Mouse (Mus musculus) megakaryocyte-erythroid progenitor cell, adult 5-6 weeks (primary cell): ENCODE measurements around the gene Tmem52. TPM values are rescaled to one million over a fixed set of nuclear protein-coding genes. Genes with fewer than 3 reads are reported as not detected.

ENCODE experiments used
- ATAC-seq: replicated peaks from 2 replicates; pipeline ENCODE4 v1.8.0; 2016; ENCODE audit warnings: mild to moderate bottlenecking, inconsistent platforms; ENCODE audit not compliant: severe bottlenecking, poor library complexity, low FRiP score, low TSS enrichment
- total RNA-seq, 2 experiments: library from RNA; stranded (forward) in 1 of 2; stranded (reverse) in 1 of 2; fragments of 200-1000, 215-1000 nt in 1 of 2; fragments of >200 nt in 1 of 2; fragmentation: Nextera tagmentation in 1 of 2; gene quantifications; 2 replicates each; pipeline ENCODE4 v1.2.3; 2014 to 2017

The Tmem52 gene
- total RNA-seq, 2 experiments from 2014 or later, result not detected

DNA sequence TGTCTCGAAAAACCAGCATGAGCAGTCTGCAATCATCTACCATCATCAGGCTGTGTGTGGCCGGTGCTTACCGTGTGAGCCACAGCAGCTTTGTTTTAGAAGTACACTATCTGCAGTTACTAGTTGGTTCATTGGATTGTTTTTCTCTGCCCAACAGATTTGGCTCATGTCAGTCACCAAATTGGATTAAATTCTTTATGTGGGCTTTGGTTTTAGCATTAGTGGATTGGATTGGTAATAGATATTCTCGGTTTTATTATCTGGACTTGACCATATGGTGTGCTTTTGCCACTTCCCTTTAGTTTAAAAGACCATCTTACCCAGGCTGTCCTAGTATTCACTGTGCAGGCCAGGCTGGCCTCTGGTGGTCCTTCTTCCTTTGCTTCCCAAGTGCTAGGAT, 26.0 kb downstream of the Tmem52 start:
- ATAC-seq, result no peak

DNA sequence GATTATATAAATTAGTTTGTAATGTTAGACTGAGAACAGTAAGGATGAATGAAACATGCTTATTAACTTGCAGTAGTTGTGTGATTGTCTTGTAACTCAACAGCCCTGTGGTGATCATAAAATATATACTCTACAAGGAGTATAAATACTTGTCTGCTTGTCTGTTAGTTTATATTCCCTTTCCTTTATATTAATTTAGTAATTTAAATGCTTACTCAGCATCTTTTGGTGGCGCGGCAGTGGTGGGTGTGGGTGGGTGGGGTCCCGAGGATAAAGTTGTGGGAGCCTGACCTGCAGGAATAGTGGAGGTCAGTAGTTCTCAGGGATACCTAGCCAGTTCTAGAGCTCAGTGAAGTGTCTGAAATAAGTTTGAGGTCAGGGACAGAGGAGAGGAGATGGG, 29.0 kb downstream of the Tmem52 start:
- no peak for ATAC-seq

DNA sequence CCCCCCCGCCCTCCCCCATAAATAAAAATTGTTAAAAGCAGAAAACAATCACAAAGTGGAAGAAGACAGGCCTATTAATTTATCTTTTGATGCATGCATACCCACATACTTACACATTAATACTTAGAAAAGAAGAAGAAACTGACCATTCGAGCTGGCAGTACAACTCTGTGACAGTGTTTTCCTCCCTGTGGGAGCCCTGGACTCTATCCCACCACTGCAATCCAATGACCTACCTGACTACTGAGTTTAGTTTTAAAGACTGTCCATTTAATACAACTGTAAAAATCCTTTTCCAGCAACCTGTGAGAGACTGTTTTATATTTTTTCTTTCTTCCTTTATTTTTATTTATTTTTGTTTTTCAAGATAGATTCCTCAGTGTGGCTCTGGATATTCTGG, 32.2 kb downstream of the Tmem52 start:
- no peak for ATAC-seq

DNA sequence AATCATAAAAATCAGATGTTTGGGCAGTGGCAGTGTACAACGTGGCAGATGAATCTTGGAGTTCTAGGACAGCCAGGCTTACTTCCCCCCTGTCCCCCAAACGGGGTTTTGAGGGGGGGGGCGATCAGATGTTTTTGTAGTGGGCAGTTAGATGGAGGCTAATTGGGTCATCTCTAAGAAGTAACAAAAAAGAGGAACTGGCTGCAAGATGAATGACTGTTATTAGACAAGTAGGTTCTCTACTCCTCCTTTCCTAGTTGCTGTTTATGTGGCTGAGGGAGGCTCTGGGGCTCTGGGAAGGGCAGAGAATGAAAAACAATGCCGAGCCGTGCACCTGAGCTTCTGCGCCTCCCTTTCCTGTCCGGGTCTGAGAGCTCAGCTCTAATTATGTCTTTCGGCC, 36.2 kb downstream of the Tmem52 start:
- ATAC-seq, result no peak

DNA sequence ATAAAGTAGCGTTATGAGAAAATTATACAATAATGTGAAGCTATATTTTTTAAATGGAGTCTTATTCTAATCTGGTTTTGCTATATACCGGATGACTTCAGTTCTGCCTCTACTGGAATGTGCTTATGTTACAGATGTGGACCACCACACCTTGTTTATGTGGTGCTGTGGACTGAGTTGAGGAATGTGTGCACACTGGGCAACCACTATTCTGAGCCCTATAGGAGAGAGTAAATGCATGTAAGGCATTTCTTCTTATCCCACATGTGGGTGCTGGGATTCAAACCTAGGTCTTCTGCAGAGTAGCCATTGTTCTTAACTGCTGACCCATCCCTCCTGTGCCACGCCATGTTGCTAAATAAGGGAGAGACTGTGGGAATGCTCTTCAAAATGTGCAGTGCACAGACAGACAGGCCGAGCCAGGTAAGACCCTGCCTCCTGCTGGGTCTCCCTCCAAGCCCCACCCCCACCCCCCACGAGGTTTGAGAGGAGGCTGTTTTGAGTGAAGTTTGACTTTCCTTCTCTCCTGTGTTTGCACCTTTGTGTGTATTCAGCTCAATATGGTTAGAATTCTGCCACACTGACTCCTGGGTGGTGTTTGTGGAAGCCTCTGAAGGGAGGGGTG, 36.9 kb downstream of the Tmem52 start:
- no peak for ATAC-seq

DNA sequence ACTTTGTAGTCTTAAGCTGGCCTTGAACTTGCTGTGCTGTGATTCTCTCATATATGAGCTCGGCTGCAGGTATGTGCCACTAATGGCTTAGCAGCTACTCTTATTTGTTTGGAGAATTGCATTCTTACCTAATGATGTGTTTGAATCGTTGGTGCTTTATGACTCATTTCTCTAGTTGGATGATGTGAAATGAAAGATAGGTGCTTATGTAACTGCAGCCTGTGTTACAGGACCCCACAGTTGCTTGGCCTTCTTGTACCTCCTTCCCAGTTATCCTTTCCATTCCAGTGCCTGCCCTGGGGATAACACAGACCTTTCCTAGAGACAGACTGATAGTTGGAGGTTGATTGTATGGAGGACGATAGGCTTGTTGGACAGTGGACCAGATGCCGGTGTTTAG, 39.7 kb downstream of the Tmem52 start:
- no peak for ATAC-seq

DNA sequence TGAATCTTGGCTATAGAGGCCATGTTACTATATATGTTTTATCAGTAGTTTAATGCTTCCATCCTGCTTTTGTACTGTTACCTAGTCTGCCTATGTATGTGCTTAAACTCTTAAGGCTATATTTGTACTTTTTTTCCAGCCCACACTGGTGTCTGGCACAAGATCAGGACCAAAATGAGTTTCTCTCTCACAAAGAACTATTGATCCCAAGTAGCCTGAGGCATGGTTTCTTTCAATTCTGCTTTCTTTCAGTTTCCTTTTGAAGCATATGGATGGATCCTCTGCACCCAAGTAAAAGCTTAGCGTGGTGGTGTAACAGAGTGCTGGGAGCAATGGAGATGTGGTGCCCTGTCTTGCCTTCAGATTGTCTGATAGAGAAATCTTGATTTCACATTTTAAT, 42.1 kb downstream of the Tmem52 start:
- ATAC-seq, result no peak

DNA sequence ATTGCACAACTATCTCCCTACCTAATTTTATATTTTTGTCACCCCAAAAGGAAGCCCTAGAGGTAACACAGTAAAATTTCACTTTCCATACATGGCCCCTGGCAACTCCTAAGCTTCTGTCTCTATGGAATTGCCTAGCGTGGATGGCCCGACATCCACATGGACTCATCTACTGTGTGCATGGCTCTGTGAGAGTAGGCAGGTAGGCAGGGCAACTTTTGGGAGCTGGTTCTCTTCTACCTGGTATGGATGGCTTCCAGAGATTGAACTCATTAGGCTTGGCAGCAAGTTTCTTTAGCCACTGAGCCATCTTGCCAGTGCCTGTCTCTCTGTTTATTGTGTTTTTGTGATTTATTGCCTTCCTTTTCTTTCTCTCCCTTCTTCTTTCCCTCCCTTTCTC, 45.9 kb downstream of the Tmem52 start:
- ATAC-seq, result no peak

DNA sequence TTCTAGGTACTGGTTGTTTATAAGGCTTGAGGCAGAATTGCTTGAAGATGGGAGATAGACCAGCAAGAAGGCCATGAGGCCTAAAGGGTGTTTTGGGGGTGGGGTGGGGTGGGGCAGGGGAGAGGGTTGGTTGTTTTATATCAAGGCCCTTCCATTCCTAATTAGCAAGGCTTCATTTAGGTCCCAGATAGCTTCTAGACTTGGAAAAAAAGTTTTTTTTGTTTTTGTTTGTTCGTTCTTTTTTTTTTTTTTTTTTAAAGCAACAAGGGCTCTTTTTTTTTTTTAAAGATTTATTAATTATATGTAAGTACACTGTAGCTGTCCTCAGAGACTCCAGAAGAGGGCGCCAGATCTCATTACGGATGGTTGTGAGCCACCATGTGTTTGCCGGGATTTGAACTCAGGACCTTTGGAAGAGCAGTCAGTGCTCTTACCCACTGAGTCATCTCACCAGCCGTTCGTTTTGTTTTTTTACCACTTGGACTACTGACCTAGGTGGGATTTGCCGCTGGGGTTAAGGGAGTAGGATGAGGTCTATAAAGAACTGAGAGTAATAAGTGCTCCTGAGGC, 49.1 kb downstream of the Tmem52 start:
- ATAC-seq, result no peak

Other genes with a start within 250 kb of the Tmem52 start
- gene Ski, start 246.5 kb upstream of the Tmem52 start, total RNA-seq (2014; fragmentation: Nextera tagmentation), result 16.3 and 16.4 TPM in 2 replicates
- 6.7 and 7.7 TPM in 2 replicates for gene Ski, start 246.5 kb upstream of the Tmem52 start, total RNA-seq (2017)
- gene Faap20, start 219.3 kb upstream of the Tmem52 start, total RNA-seq (2014; fragmentation: Nextera tagmentation), result 25.6 and 41.4 TPM in 2 replicates
- 16.8 and 17.0 TPM in 2 replicates for gene Faap20, start 219.3 kb upstream of the Tmem52 start, total RNA-seq (2017)
- gene Prkcz, start 107.8 kb upstream of the Tmem52 start, total RNA-seq (2014; fragmentation: Nextera tagmentation), result not detected in 2 replicates
- not detected in 2 replicates for gene Prkcz, start 107.8 kb upstream of the Tmem52 start, total RNA-seq (2017)
- 0.20 TPM in 1 of 2 replicates, not detected in the other for gene Gabrd, start 71.0 kb upstream of the Tmem52 start, total RNA-seq (2014; fragmentation: Nextera tagmentation)
- not detected in 2 replicates for gene Gabrd, start 71.0 kb upstream of the Tmem52 start, total RNA-seq (2017)
- 2.9 TPM in 1 of 2 replicates, not detected in the other for gene Cfap74, start 59.9 kb upstream of the Tmem52 start, total RNA-seq (2014; fragmentation: Nextera tagmentation)
- gene Cfap74, start 59.9 kb upstream of the Tmem52 start, total RNA-seq (2017), result 0.38 TPM in 1 of 2 replicates, not detected in the other
- gene Gnb1, start 22.2 kb downstream of the Tmem52 start, total RNA-seq (2014; fragmentation: Nextera tagmentation), result 219 and 229 TPM in 2 replicates
- 109 and 158 TPM in 2 replicates for gene Gnb1, start 22.2 kb downstream of the Tmem52 start, total RNA-seq (2017)
- gene Nadk, start 93.3 kb downstream of the Tmem52 start, total RNA-seq (2014; fragmentation: Nextera tagmentation), result 76.3 and 86.5 TPM in 2 replicates
- 49.9 and 65.2 TPM in 2 replicates for gene Nadk, start 93.3 kb downstream of the Tmem52 start, total RNA-seq (2017)
- 45.1 and 60.2 TPM in 2 replicates for gene Slc35e2, start 132.3 kb downstream of the Tmem52 start, total RNA-seq (2014; fragmentation: Nextera tagmentation)
- gene Slc35e2, start 132.3 kb downstream of the Tmem52 start, total RNA-seq (2017), result 30.4 and 31.1 TPM in 2 replicates
- 60.7 and 74.1 TPM in 2 replicates for gene Cdk11b, start 155.7 kb downstream of the Tmem52 start, total RNA-seq (2014; fragmentation: Nextera tagmentation)
- gene Cdk11b, start 155.7 kb downstream of the Tmem52 start, total RNA-seq (2017), result 44.7 and 67.9 TPM in 2 replicates
- not detected in 2 replicates for gene Gm10563, start 176.3 kb downstream of the Tmem52 start, total RNA-seq (2014; fragmentation: Nextera tagmentation)
- not detected in 2 replicates for gene Gm10563, start 176.3 kb downstream of the Tmem52 start, total RNA-seq (2017)
- gene Mmp23, start 184.3 kb downstream of the Tmem52 start, total RNA-seq (2014; fragmentation: Nextera tagmentation), result not detected in 2 replicates
- not detected in 2 replicates for gene Mmp23, start 184.3 kb downstream of the Tmem52 start, total RNA-seq (2017)
- gene Mib2, start 200.1 kb downstream of the Tmem52 start, total RNA-seq (2014; fragmentation: Nextera tagmentation), result 12.9 and 17.9 TPM in 2 replicates
- gene Mib2, start 200.1 kb downstream of the Tmem52 start, total RNA-seq (2017), result 11.9 and 13.3 TPM in 2 replicates
- gene Fndc10, start 225.2 kb downstream of the Tmem52 start, total RNA-seq (2014; fragmentation: Nextera tagmentation), result 1.1 and 2.8 TPM in 2 replicates
- 0.33 and 0.88 TPM in 2 replicates for gene Fndc10, start 225.2 kb downstream of the Tmem52 start, total RNA-seq (2017)
- gene Ssu72, start 235.7 kb downstream of the Tmem52 start, total RNA-seq (2014; fragmentation: Nextera tagmentation), result 83.5 and 90.2 TPM in 2 replicates
- gene Ssu72, start 235.7 kb downstream of the Tmem52 start, total RNA-seq (2017), result 75.3 and 94.1 TPM in 2 replicates